Mouse (Mus musculus): ENCODE data around the gene Tesc.

Tesc gene

DNA sequence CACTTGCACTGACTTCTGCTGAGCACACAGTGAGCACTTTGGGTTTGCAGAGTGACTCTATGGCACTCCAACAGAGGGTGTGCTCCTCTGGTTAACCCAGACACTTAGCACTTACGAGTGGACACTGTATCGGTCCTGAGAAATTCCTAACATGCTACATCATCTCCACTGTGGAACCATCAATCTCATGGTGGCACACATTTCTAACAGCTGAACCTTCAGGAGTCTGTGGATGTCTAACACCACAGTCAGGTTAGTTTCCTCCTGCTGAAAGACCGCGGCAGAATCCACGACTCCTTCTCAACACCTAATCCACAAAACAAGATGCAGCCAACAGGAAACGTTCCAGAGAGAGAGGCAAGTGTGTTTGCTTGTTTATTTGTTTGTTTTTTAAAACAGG lies 51.0 kb downstream of the Tesc start:
- DNase-seq: no peak

DNA sequence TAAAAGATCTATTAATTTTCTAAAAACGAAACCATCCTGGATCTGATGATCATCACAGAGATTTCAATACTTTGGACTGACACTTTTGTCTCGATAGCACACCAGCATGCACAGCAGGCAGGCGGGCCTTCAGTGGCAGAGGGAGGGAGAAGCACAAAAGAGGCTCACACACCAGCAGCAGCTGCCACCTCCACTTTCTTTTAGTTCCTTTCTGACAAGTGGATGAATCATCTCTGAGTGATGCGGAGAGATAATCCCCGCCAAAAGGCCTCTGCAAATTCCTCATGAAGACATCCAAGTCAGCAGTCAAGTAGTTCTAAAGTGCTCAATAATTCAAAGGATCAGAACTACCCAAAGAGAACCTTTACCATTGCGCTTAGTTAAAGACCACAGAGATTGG lies 51.8 kb downstream of the Tesc start:
- no peak for DNase-seq

GRCm38 (mm10) chr5:118079839-118080250 lies 52.3 kb downstream of the Tesc start:
- DNase-seq: no peak

GRCm38 (mm10) chr5:118081374-118081949 lies 53.9 kb downstream of the Tesc start:
- DNase-seq: no peak

DNA sequence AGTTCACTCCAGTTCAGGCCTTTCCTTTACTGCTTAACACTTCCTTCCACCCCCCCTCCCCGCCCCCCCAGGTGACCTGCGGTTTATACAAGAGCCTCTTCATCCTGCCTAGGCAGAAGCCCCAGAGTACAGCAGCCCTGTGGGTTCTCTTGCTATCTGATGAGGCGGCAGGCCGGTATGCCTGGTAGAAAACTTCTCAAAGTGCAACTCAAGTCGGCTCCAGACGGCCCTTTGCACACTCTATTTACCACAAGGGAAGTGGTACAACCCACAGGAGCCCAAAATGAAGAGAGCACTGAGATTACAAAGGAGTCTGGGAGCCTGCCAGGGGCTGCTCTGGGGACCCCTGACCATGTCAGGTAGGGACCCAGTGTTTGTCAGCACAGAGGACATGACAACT lies 54.5 kb downstream of the Tesc start:
- no peak for DNase-seq

DNA sequence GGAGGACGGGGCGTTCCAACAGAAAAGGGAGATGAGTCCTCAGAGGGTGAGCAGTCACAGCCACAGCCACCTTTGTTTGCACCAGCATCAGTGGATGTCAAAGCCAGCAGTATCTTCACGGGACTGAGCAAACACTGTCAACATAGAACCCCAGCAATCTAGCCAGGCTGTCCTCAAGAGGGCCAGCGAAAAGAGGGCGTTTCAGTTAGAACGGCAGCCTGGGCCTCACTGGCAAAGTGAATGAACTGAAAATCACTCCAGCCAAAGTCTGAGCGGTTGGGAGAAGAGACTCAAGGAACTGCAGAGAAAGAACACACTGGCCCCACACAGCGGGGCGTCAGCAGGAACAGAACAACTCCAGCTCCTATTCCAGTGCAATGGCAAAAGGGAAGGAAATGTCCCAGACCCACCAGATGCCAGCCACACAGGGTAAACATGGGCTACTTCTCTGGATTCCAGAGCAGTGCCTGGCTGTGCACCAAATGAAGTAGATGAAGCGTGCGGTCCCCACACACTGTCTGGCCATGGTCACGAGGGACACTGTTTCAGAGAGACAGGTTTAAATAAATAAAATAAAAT lies 55.6 kb downstream of the Tesc start:
- no peak for DNase-seq

DNA sequence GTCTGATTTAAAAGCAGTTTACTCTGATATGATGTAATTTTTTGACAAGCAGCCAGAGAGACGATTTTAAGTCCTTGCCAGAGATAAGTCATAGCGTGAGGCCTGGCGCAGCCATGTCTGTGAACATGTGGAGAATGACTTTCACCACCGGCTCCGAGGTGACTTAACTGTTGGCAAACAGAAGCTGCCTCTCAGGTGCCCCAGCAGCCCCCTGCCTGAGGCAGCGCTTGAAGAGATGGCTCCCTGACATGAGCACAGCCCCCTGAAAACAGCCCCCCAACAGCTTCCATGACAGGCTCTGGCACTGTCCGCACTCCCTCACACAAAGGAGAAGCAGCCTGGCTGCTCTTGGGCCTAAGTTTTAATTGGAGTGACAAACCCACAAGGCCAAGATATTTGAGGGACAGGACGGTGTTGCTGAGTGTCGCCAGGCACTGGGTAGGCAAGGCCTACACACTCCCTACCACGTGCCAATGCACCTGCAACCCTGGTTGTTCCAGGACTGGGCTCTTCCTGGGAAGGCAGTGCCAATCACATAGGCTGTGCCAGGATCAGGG lies 56.7 kb downstream of the Tesc start:
- peak; percentile 59 for DNase-seq

- DNase-seq: no peak
Observed at GRCm38 (mm10) chr5:118085313-118085712, 57.8 kb downstream of the Tesc start.

DNA sequence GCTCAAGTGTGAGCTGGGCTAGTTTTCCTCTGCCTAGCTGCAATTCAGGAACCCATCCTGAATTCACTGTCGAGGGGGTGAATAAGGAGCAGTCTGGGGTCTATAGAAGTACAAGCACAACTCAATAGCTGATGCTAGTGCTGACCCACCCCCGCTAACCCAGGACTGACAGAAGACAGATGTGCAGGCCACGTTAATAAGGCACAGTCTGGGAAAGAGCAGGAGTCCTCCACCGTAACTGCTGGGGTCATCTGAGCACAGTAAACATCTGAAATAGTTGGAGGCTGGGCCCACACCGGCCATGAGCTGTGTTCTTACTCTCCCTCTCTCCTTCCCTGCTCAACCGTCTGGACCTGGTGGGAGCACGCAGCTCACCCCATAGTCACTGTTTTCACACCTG lies 59.4 kb downstream of the Tesc start:
- DNase-seq: no peak

GRCm38 (mm10) chr5:118089102-118089501 lies 61.6 kb downstream of the Tesc start:
- DNase-seq: peak; percentile 85

GRCm38 (mm10) chr5:118090101-118090500 lies 62.6 kb downstream of the Tesc start:
- DNase-seq: no peak

DNA sequence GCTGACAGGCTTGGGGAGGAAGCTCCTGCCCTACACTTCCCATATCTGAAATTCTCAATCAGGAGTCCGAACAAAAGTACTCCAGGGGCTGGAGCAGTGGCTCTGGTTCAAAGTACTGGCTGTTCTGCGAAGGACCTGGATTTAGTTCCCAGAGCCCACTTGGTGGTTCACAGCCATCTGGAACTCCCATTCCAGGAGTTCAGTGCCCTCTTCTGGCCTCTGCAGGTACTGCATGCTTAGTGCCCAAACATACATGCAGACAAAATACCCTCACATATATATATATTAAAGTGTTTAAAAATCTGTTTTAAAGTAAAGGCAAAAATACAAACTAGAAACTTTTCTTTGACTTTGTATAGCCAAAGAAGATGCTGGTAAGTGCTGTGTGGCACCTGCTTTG lies 63.3 kb downstream of the Tesc start:
- DNase-seq: peak; percentile 70

DNA sequence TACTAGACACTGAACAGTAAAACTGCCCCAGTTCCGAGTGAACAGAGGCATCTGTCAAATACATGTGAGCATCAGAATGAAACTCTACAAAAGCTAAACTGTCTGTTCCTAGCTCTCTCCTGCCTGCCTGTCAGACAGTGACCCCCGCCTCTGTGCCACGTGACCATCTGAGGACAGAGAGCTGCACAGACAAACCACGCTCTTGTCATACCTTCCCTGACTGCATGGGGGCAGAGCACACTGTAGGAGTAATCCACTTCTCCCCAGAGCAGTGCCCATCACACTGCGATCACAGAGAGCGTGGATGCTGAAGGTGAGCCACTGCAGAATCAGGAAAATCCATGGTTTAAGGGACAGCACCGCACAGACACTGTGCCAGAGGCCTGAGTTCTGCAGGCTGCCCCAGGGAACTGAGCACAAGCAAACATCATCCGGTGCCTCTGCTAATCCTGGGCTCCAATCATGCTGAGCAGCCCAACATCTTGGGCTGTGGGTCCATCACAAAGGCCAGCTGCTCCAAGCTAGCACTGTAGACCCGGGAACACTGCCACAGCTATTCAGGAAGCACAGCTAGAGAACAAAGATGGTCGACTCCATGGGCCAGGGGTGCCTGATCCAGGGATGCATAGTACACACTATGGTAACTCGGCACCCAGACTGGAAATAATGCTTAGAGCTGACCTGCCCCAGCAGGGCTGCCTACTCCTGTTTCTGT lies 65.9 kb downstream of the Tesc start:
- DNase-seq: no peak

DNA sequence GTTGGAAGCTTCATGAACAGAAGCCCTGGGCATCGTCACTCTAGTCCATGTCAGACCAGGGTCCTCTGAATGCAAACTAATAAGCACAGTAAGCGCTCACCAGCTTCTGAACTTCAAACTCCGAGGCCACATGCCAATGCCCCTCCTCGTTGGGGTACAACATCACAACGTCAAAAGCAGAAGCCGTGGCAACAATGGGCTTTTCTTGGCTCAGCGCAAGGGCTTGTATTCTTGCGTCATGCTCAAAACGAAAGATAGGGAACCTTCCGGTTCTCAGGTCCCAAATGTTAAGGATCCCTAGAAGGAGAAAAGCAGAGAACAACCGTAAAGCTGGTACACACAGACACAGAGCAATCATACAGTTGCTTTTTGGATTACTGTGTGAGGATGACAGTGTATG lies 67.9 kb downstream of the Tesc start:
- no peak for DNase-seq

DNA sequence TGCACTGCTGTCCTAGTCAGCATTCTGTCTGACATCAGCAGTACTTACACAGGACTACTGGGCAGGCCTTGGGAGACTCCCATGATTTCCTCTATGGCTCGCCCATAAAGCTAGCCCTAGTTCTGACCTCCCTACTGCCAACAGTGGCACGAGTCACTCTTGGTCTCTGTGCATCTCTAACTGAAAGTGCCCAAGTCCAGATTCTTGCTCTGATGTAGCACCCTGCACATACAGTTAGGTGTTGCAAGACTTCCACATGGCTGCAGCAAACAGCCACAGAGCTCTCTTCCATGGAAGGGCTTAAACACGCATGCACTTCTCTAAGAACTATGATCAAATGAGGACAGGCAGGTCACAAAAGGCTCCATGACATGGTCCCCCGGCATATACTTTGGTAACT lies 68.3 kb downstream of the Tesc start:
- DNase-seq: no peak

- DNase-seq: no peak
Observed at GRCm38 (mm10) chr5:118096317-118096716, 68.8 kb downstream of the Tesc start.

GRCm38 (mm10) chr5:118099069-118099869 lies 71.7 kb downstream of the Tesc start:
- DNase-seq: no peak

DNA sequence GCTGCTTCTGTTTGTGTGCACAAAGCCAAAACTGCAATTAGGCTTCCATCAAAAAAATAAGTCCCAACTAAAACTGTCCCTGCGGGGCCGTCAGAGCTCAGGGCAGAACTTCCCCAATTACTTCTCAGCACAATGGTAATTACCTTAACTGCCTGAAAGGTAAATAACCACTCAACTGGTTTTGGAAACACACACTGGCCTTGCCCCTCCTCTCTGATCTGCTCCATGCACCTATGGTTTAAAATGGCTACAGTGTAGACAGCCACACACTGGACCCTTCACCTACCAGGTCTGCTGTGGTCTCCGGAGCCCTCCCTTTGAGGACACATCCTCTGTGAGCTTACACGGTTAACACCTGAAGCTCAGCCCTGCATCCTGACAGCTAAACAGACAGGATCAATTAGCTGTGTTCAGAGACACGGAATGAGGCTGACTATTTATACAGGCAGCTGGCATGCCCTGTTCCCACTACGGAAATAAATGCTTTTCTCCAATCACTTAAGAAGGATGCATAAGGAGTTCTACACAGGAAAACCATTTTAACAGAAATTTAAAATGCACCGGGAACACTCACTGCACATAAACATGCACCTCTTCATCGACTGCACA lies 72.4 kb downstream of the Tesc start:
- no peak for DNase-seq

GRCm38 (mm10) chr5:118105536-118105935 lies 78.0 kb downstream of the Tesc start:
- no peak for DNase-seq

- DNase-seq: no peak
Observed at GRCm38 (mm10) chr5:118106667-118107066, 79.1 kb downstream of the Tesc start.

GRCm38 (mm10) chr5:118108124-118108793 lies 80.7 kb downstream of the Tesc start:
- peak; percentile 96 for DNase-seq

DNA sequence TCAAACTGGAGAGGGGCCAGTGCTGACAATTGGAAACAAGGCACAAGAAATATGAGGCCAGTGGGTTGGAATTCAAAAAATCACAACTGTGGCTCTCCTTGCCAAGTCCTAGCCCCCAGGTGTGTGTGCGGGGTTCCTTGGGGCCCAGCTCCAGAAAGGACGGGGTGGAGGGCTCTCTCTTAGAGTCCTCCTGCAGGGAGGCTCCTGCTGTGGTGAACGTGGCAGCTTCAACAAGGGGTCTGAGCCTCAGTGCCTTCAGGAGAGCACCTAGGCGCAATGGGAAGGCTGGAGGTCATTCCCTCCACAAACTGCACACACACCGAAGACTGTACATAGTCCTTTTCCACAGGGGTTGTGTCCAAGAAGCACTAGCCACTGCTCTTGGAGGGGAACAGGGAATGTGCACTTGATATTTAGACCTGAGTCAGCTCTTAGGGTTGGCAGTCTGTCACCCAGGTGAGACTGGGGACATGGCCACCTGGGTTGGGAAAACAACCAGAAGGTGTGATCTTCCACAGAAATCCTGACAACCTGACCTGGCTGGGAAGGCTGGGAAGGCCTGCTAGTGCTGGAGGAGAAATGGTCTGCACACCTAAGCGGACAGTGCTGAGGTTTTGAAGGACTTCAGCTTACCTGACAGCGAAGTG lies 81.4 kb downstream of the Tesc start:
- DNase-seq: peak; percentile 67

Measured in cerebellum, adult 9-10 months (tissue).